Mouse (Mus musculus): ENCODE data around the gene Magi2. TPM values are rescaled to one million over a fixed set of nuclear protein-coding genes. Genes with fewer than 3 reads are reported as not detected.
"Not testable (repeated sequence)": the region's sequence is repeated elsewhere in the genome, so short reads cannot be mapped to it uniquely, and the experiment has no call there.

The Magi2 gene
- polyA plus RNA-seq, 1 experiment, result 0.60 TPM

- no peak for TF ChIP-seq CTCF (IDR thresholded peaks at IDR 0.05; ENCODE audit: extremely low read depth, insufficient read length, insufficient replicate concordance, low read depth, low read length)
- no peak for TF ChIP-seq POLR2A (IDR thresholded peaks at IDR 0.05; ENCODE audit: low read depth, low read length)
- Histone ChIP-seq H3K36me3 (ENCODE audit: control insufficient read depth, insufficient read depth, low read length) (no peaks in the 10 kb centered on the region), H3K27me3 (ENCODE audit: control insufficient read depth, insufficient read depth, low read length) (no peaks in the 10 kb centered on the region), H3K27ac (ENCODE audit: insufficient read depth, low read depth, low read length) (no peak overlapping the region), H3K4me1 (ENCODE audit: control insufficient read depth, insufficient read depth, insufficient read length, low read length) (no peaks in the 10 kb centered on the region), H3K4me3 (ENCODE audit: low read depth, low read length) (no peak overlapping the region)
- WGBS, result 66% methylated on average over 3 of the region's 3 CpGs
These were observed 274.2 kb downstream of the Magi2 start for GRCm38 (mm10) chr5:19501005-19501404.

GRCm38 (mm10) chr5:19522168-19522567, 295.3 kb downstream of the Magi2 start:
- Histone ChIP-seq H3K4me1 (ENCODE audit: control insufficient read depth, insufficient read depth, insufficient read length, low read length) (no peaks in the 10 kb centered on the region), H3K4me3 (ENCODE audit: low read depth, low read length) (no peak overlapping the region), H3K27ac (ENCODE audit: insufficient read depth, low read depth, low read length) (no peak overlapping the region), H3K27me3 (ENCODE audit: control insufficient read depth, insufficient read depth, low read length) (no peaks in the 10 kb centered on the region), H3K36me3 (ENCODE audit: control insufficient read depth, insufficient read depth, low read length) (no peaks in the 10 kb centered on the region)
- TF ChIP-seq CTCF (IDR thresholded peaks at IDR 0.05; ENCODE audit: extremely low read depth, insufficient read length, insufficient replicate concordance, low read depth, low read length) (no peak), POLR2A (IDR thresholded peaks at IDR 0.05; ENCODE audit: low read depth, low read length) (no peak)

GRCm38 (mm10) chr5:19539348-19539747, 312.5 kb downstream of the Magi2 start:
- Histone ChIP-seq H3K4me3 (ENCODE audit: low read depth, low read length) (no peak overlapping the region), H3K27ac (ENCODE audit: insufficient read depth, low read depth, low read length) (no peak overlapping the region), H3K36me3 (ENCODE audit: control insufficient read depth, insufficient read depth, low read length) (no peaks in the 10 kb centered on the region), H3K27me3 (ENCODE audit: control insufficient read depth, insufficient read depth, low read length) (no peaks in the 10 kb centered on the region), H3K4me1 (ENCODE audit: control insufficient read depth, insufficient read depth, insufficient read length, low read length) (no peaks in the 10 kb centered on the region)
- WGBS, result 13% methylated on average over 2 of the region's 2 CpGs
- TF ChIP-seq CTCF (IDR thresholded peaks at IDR 0.05; ENCODE audit: extremely low read depth, insufficient read length, insufficient replicate concordance, low read depth, low read length) (no peak), POLR2A (IDR thresholded peaks at IDR 0.05; ENCODE audit: low read depth, low read length) (no peak)

- H3K27ac ChIP-seq (ENCODE audit: insufficient read depth, low read depth, low read length), result no peak overlapping the region
- no peak overlapping the region for H3K4me3 ChIP-seq (ENCODE audit: low read depth, low read length)
- 66% methylated on average over 4 of the region's 4 CpGs for WGBS
- no peaks in the 10 kb centered on the region for H3K4me1 ChIP-seq (ENCODE audit: control insufficient read depth, insufficient read depth, insufficient read length, low read length)
- no peaks in the 10 kb centered on the region for H3K36me3 ChIP-seq (ENCODE audit: control insufficient read depth, insufficient read depth, low read length)
- no peaks in the 10 kb centered on the region for H3K27me3 ChIP-seq (ENCODE audit: control insufficient read depth, insufficient read depth, low read length)
- TF ChIP-seq POLR2A (IDR thresholded peaks at IDR 0.05; ENCODE audit: low read depth, low read length) (no peak), CTCF (IDR thresholded peaks at IDR 0.05; ENCODE audit: extremely low read depth, insufficient read length, insufficient replicate concordance, low read depth, low read length) (no peak)
These were observed 319.6 kb downstream of the Magi2 start for GRCm38 (mm10) chr5:19546424-19546823.

- Histone ChIP-seq H3K4me3 (ENCODE audit: low read depth, low read length) (no peak overlapping the region), H3K27ac (ENCODE audit: insufficient read depth, low read depth, low read length) (no peak overlapping the region), H3K27me3 (ENCODE audit: control insufficient read depth, insufficient read depth, low read length) (no peaks in the 10 kb centered on the region), H3K4me1 (ENCODE audit: control insufficient read depth, insufficient read depth, insufficient read length, low read length) (no peaks in the 10 kb centered on the region), H3K36me3 (ENCODE audit: control insufficient read depth, insufficient read depth, low read length) (no peaks in the 10 kb centered on the region)
- 56% methylated on average over 2 of the region's 2 CpGs for WGBS
- no peak for TF ChIP-seq CTCF (IDR thresholded peaks at IDR 0.05; ENCODE audit: extremely low read depth, insufficient read length, insufficient replicate concordance, low read depth, low read length)
- TF ChIP-seq POLR2A (IDR thresholded peaks at IDR 0.05; ENCODE audit: low read depth, low read length), result no peak
These were observed 320.1 kb downstream of the Magi2 start for GRCm38 (mm10) chr5:19546900-19547299.

- 73% methylated on average over 3 of the region's 3 CpGs for whole genome bisulfite sequencing
- TF ChIP-seq CTCF (IDR thresholded peaks at IDR 0.05; ENCODE audit: extremely low read depth, insufficient read length, insufficient replicate concordance, low read depth, low read length) (no peak), POLR2A (IDR thresholded peaks at IDR 0.05; ENCODE audit: low read depth, low read length) (no peak)
- Histone ChIP-seq H3K27ac (ENCODE audit: insufficient read depth, low read depth, low read length) (no peak overlapping the region), H3K27me3 (ENCODE audit: control insufficient read depth, insufficient read depth, low read length) (no peaks in the 10 kb centered on the region), H3K36me3 (ENCODE audit: control insufficient read depth, insufficient read depth, low read length) (no peaks in the 10 kb centered on the region), H3K4me1 (ENCODE audit: control insufficient read depth, insufficient read depth, insufficient read length, low read length) (no peaks in the 10 kb centered on the region), H3K4me3 (ENCODE audit: low read depth, low read length) (no peak overlapping the region)
These were observed 326.7 kb downstream of the Magi2 start for GRCm38 (mm10) chr5:19553510-19553909.

- 88% methylated on average over 3 of the region's 3 CpGs for WGBS
- H3K27ac ChIP-seq (ENCODE audit: insufficient read depth, low read depth, low read length), result no peak overlapping the region
- no peak overlapping the region for H3K4me3 ChIP-seq (ENCODE audit: low read depth, low read length)
- TF ChIP-seq POLR2A (IDR thresholded peaks at IDR 0.05; ENCODE audit: low read depth, low read length), result no peak
- TF ChIP-seq CTCF (IDR thresholded peaks at IDR 0.05; ENCODE audit: extremely low read depth, insufficient read length, insufficient replicate concordance, low read depth, low read length), result no peak
- H3K27me3 ChIP-seq (ENCODE audit: control insufficient read depth, insufficient read depth, low read length), result no peaks in the 10 kb centered on the region
- H3K36me3 ChIP-seq (ENCODE audit: control insufficient read depth, insufficient read depth, low read length), result no peaks in the 10 kb centered on the region
- H3K4me1 ChIP-seq (ENCODE audit: control insufficient read depth, insufficient read depth, insufficient read length, low read length), result no peaks in the 10 kb centered on the region
These were observed 338.8 kb downstream of the Magi2 start for GRCm38 (mm10) chr5:19565636-19566035.

GRCm38 (mm10) chr5:19566136-19566535, 339.3 kb downstream of the Magi2 start:
- H3K4me3 ChIP-seq (ENCODE audit: low read depth, low read length); H3K36me3 ChIP-seq (ENCODE audit: control insufficient read depth, insufficient read depth, low read length); H3K27ac ChIP-seq (ENCODE audit: insufficient read depth, low read depth, low read length); H3K27me3 ChIP-seq (ENCODE audit: control insufficient read depth, insufficient read depth, low read length); H3K4me1 ChIP-seq (ENCODE audit: control insufficient read depth, insufficient read depth, insufficient read length, low read length): not testable (repeated sequence)
- 70% methylated on average over 1 of the region's 1 CpGs for WGBS
